Mouse (Mus musculus) stomach, embryonic 14.5 days (tissue): ENCODE data around the gene Mrpl11. TPM values are rescaled to one million over a fixed set of nuclear protein-coding genes. Genes with fewer than 3 reads are reported as not detected.

Experiments used
- ATAC-seq: fragments of 200-750 bp; cut with Nextera tagmentation; 2 replicates; pipeline ENCODE4 v1.8.0; 2017; ENCODE audit warnings: low read depth, moderate TSS enrichment; ENCODE audit not compliant: insufficient number of reproducible peaks, insufficient read depth, low FRiP score
- H3K27ac ChIP-seq: fragments of 300-500 bp; sonication (generic); 2 replicates; pipeline ENCODE4 v1.5.1; 2014; ENCODE audit warnings: mild to moderate bottlenecking, low read length, moderate library complexity, mixed read lengths
- H3K27me3 ChIP-seq: fragments of 300-500 bp; sonication (generic); 2 replicates; pipeline ENCODE4 v1.6.1; 2014; ENCODE audit warnings: low read length, control low read depth, mixed read lengths; ENCODE audit not compliant: control insufficient read depth, insufficient read depth
- H3K36me3 ChIP-seq: fragments of 300-500 bp; sonication (generic); 2 replicates; pipeline ENCODE4 v1.6.1; 2014; ENCODE audit warnings: mild to moderate bottlenecking, control low read depth, low read length, moderate library complexity, mixed read lengths; ENCODE audit not compliant: control insufficient read depth, insufficient read depth
- H3K4me1 ChIP-seq: fragments of 300-500 bp; sonication (generic); 2 replicates; pipeline ENCODE4 v1.6.1; 2014; ENCODE audit warnings: low read length, control low read depth, mixed read lengths; ENCODE audit not compliant: control insufficient read depth, insufficient read depth
- H3K4me2 ChIP-seq: fragments of 300-500 bp; sonication (generic); replicated peaks from 2 replicates; pipeline ENCODE4 v1.6.1; 2014; ENCODE audit warnings: low read depth, low read length, control low read depth
- H3K4me3 ChIP-seq: fragments of 300-500 bp; sonication (generic); 2 replicates; pipeline ENCODE4 v1.5.1; 2014; ENCODE audit warnings: low read depth, low read length, control low read depth
- H3K9ac ChIP-seq: fragments of 300-500 bp; sonication (generic); replicated peaks from 2 replicates; pipeline ENCODE4 v1.6.1; 2014; ENCODE audit warnings: low read depth, mild to moderate bottlenecking, control low read depth, low read length, moderate library complexity, mixed read lengths
- H3K9me3 ChIP-seq: fragments of 300-500 bp; sonication (generic); 2 replicates; pipeline ENCODE4 v1.6.1; 2016; ENCODE audit warnings: low read depth, low read length, control low read depth; ENCODE audit not compliant: control insufficient read depth
- WGBS: fragments of 180-500 bp; shearing (Covaris S2); extraction: QIAGEN DNeasy Blood & Tissue Kit; methylation state at CpG from one replicate; pipeline ENCODE4 v1.1.7; 2014; 5-methylcytosine and 5-hydroxymethylcytosine counted together
- polyA plus RNA-seq: library from polyadenylated mRNA; unstranded; fragments of >200 nt; fragmentation: Nextera tagmentation; extraction: Ambion mirVana; gene quantifications from 2 replicates; pipeline ENCODE4 v1.2.1, GENCODE M21; 2014

Gene Mrpl11
- 107 and 115 TPM in 2 replicates for polyA plus RNA-seq

GRCm38 (mm10) chr19:4961928-4962601 is at the start of gene Mrpl11:
TSS of gene Mrpl11 (plus strand) at chr19:4962147.
- peak within 1 kb of the TSS; percentile 63 for H3K9ac ChIP-seq
- no peaks in the 10 kb centered on the region for H3K9me3 ChIP-seq
- peak within 1 kb of the TSS; percentile 84 for H3K4me3 ChIP-seq
- H3K4me2 ChIP-seq, result peak within 1 kb of the TSS; percentile 74
- ATAC-seq, result peak; percentile 98
- H3K4me1 ChIP-seq, result peaks cover 5% of the 10 kb centered on the region; the same call in 1 of the 2 replicates
- under 1% methylated on average over 34 of the region's 34 CpGs for WGBS
- H3K36me3 ChIP-seq, result peaks cover 13% of the 10 kb centered on the region
- peak within 1 kb of the TSS; percentile 85 for H3K27ac ChIP-seq
- H3K27me3 ChIP-seq, result no peaks in the 10 kb centered on the region

- peaks cover 74% of the 10 kb centered on the region for H3K36me3 ChIP-seq
- no peak for ATAC-seq
- WGBS, result 91% methylated on average over 15 of the region's 15 CpGs
Observed at GRCm38 (mm10) chr19:4915924-4916603, 45.9 kb upstream of the Mrpl11 start.

GRCm38 (mm10) chr19:4916827-4917226 is 45.1 kb upstream of the Mrpl11 start:
- H3K9me3 ChIP-seq, result no peaks in the 10 kb centered on the region
- H3K27ac ChIP-seq, result no peak overlapping the region
- no peaks in the 10 kb centered on the region for H3K27me3 ChIP-seq
- WGBS, result 80% methylated on average over 10 of the region's 10 CpGs
- peaks cover 72% of the 10 kb centered on the region for H3K36me3 ChIP-seq
- H3K9ac ChIP-seq, result no peak overlapping the region
- H3K4me2 ChIP-seq, result no peak overlapping the region
- no peak overlapping the region for H3K4me3 ChIP-seq
- no peaks in the 10 kb centered on the region for H3K4me1 ChIP-seq
- ATAC-seq, result no peak

More at GRCm38 (mm10) chr19:4915924-4916603, 45.9 kb upstream of the Mrpl11 start:
- Histone ChIP-seq H3K27me3 (no peaks in the 10 kb centered on the region), H3K4me2 (no peak overlapping the region), H3K4me3 (no peak overlapping the region), H3K4me1 (no peaks in the 10 kb centered on the region), H3K27ac (no peak overlapping the region), H3K9ac (no peak overlapping the region), H3K9me3 (no peaks in the 10 kb centered on the region)

- peaks cover 76% of the 10 kb centered on the region for H3K36me3 ChIP-seq
- H3K4me3 ChIP-seq, result no peak overlapping the region
- 84% methylated on average over 6 of the region's 6 CpGs for WGBS
- ATAC-seq, result no peak
- no peaks in the 10 kb centered on the region for H3K9me3 ChIP-seq
- no peak overlapping the region for H3K27ac ChIP-seq
- H3K9ac ChIP-seq, result no peak overlapping the region
- H3K27me3 ChIP-seq, result no peaks in the 10 kb centered on the region
- no peaks in the 10 kb centered on the region for H3K4me1 ChIP-seq
- no peak overlapping the region for H3K4me2 ChIP-seq
Observed at GRCm38 (mm10) chr19:4919652-4920051, 42.3 kb upstream of the Mrpl11 start.

- H3K9me3 ChIP-seq, result no peaks in the 10 kb centered on the region
- no peak overlapping the region for H3K27ac ChIP-seq
- no peak overlapping the region for H3K9ac ChIP-seq
- H3K4me1 ChIP-seq, result peaks cover 16% of the 10 kb centered on the region
- ATAC-seq, result no peak
- peaks cover 37% of the 10 kb centered on the region for H3K36me3 ChIP-seq
- WGBS, result 96% methylated on average over 11 of the region's 11 CpGs
- no peak overlapping the region for H3K4me3 ChIP-seq
- no peak overlapping the region for H3K4me2 ChIP-seq
- no peaks in the 10 kb centered on the region for H3K27me3 ChIP-seq
Observed at GRCm38 (mm10) chr19:4925121-4925860, 36.7 kb upstream of the Mrpl11 start.

GRCm38 (mm10) chr19:4927904-4928531 is 33.9 kb upstream of the Mrpl11 start, which contains the start of gene Dpp3:
TSS of gene Dpp3 (minus strand) at chr19:4928287.
- peak within 1 kb of the TSS; percentile 80 for H3K4me2 ChIP-seq

GRCm38 (mm10) chr19:4928781-4929180 is 33.2 kb upstream of the Mrpl11 start:
- H3K36me3 ChIP-seq, result peaks cover 6% of the 10 kb centered on the region; the same call in 1 of the 2 replicates
- peaks cover 16% of the 10 kb centered on the region for H3K4me1 ChIP-seq
- peak overlapping the region; percentile 80 for H3K4me2 ChIP-seq
- peak overlapping the region; percentile 53 for H3K9ac ChIP-seq
- 62% methylated on average over 5 of the region's 5 CpGs for WGBS
- H3K4me3 ChIP-seq, result peak overlapping the region; percentile 59; the same call in 1 of the 2 replicates
- H3K27me3 ChIP-seq, result no peaks in the 10 kb centered on the region
- peak overlapping the region; percentile 82 for H3K27ac ChIP-seq
- no peaks in the 10 kb centered on the region for H3K9me3 ChIP-seq
- no peak for ATAC-seq

More at GRCm38 (mm10) chr19:4927904-4928531, 33.9 kb upstream of the Mrpl11 start, which contains the start of gene Dpp3:
- Histone ChIP-seq H3K4me3 (peak within 1 kb of the TSS; percentile 59), H3K4me1 (peaks cover 16% of the 10 kb centered on the region), H3K9me3 (no peaks in the 10 kb centered on the region), H3K27ac (peak within 1 kb of the TSS; percentile 82), H3K27me3 (no peaks in the 10 kb centered on the region), H3K9ac (peak within 1 kb of the TSS; percentile 53), H3K36me3 (peaks cover 13% of the 10 kb centered on the region)
- ATAC-seq, result peak; percentile 99
- WGBS, result under 1% methylated on average over 32 of the region's 32 CpGs

GRCm38 (mm10) chr19:4936896-4937295 is 25.1 kb upstream of the Mrpl11 start:
- ATAC-seq, result no peak
- WGBS, result 71% methylated on average over 2 of the region's 2 CpGs
- no peak overlapping the region for H3K4me2 ChIP-seq

More at GRCm38 (mm10) chr19:4936896-4937295, 25.1 kb upstream of the Mrpl11 start:
- H3K36me3 ChIP-seq, result no peaks in the 10 kb centered on the region
- H3K27ac ChIP-seq, result no peak overlapping the region
- no peaks in the 10 kb centered on the region for H3K9me3 ChIP-seq
- no peaks in the 10 kb centered on the region for H3K4me1 ChIP-seq
- H3K27me3 ChIP-seq, result no peaks in the 10 kb centered on the region
- H3K9ac ChIP-seq, result no peak overlapping the region
- no peak overlapping the region for H3K4me3 ChIP-seq
